Mouse (Mus musculus): ENCODE measurements around the gene Zdhhc14. TPM values are rescaled to one million over a fixed set of nuclear protein-coding genes. Genes with fewer than 3 reads are reported as not detected.
A peak's percentile ranks its signal among the peaks of the same experiment; 100 is the strongest.

The Zdhhc14 gene
- polyA plus RNA-seq, 1 experiment, result 24.8 TPM

- peaks cover 27% of the 10 kb centered on the region for H3K4me1 ChIP-seq (ENCODE audit: control insufficient read depth, insufficient read depth, low read length)
- WGBS, result 77% methylated on average over 5 of the region's 5 CpGs
These were observed 14.6 kb downstream of the Zdhhc14 start for GRCm38 (mm10) chr17:5506988-5507387.

GRCm38 (mm10) chr17:5508030-5508429, 15.7 kb downstream of the Zdhhc14 start:
- no peak for TF ChIP-seq CTCF (IDR thresholded peaks at IDR 0.05; ENCODE audit: borderline replicate concordance, insufficient read depth, low read depth, low read length)
- Histone ChIP-seq H3K4me1 (ENCODE audit: control insufficient read depth, insufficient read depth, low read length) (peaks cover 25% of the 10 kb centered on the region), H3K4me3 (replicated peaks; ENCODE audit: insufficient read depth, low read depth, low read length) (no peak overlapping the region), H3K27me3 (ENCODE audit: control insufficient read depth, insufficient read depth, low read length) (no peaks in the 10 kb centered on the region), H3K27ac (ENCODE audit: insufficient read depth, low read length) (no peak overlapping the region)
- 62% methylated on average over 4 of the region's 4 CpGs for WGBS
- peak in 1 of 2 experiments; percentile 9 for DNase-seq

More at GRCm38 (mm10) chr17:5506988-5507387, 14.6 kb downstream of the Zdhhc14 start:
- Histone ChIP-seq H3K4me3 (replicated peaks; ENCODE audit: insufficient read depth, low read depth, low read length) (no peak overlapping the region), H3K27ac (ENCODE audit: insufficient read depth, low read length) (no peak overlapping the region), H3K27me3 (ENCODE audit: control insufficient read depth, insufficient read depth, low read length) (no peaks in the 10 kb centered on the region)
- no peak for DNase-seq
- TF ChIP-seq CTCF (IDR thresholded peaks at IDR 0.05; ENCODE audit: borderline replicate concordance, insufficient read depth, low read depth, low read length), result no peak
- TF ChIP-seq POLR2A (IDR thresholded peaks at IDR 0.05; ENCODE audit: borderline replicate concordance, insufficient read depth, low read length), result no peak

- H3K4me3 ChIP-seq (replicated peaks; ENCODE audit: insufficient read depth, low read depth, low read length), result no peak overlapping the region
- peak in 1 of 2 experiments; percentile 18 for DNase-seq
- 44% methylated on average over 9 of the region's 9 CpGs for WGBS
- peaks cover 26% of the 10 kb centered on the region for H3K4me1 ChIP-seq (ENCODE audit: control insufficient read depth, insufficient read depth, low read length)
- H3K27ac ChIP-seq (ENCODE audit: insufficient read depth, low read length), result no peak overlapping the region
- no peaks in the 10 kb centered on the region for H3K27me3 ChIP-seq (ENCODE audit: control insufficient read depth, insufficient read depth, low read length)
- TF ChIP-seq CTCF (IDR thresholded peaks at IDR 0.05; ENCODE audit: borderline replicate concordance, insufficient read depth, low read depth, low read length) (no peak), POLR2A (IDR thresholded peaks at IDR 0.05; ENCODE audit: borderline replicate concordance, insufficient read depth, low read length) (no peak)
These were observed 18.2 kb downstream of the Zdhhc14 start for GRCm38 (mm10) chr17:5510564-5510963.

- Histone ChIP-seq H3K4me3 (replicated peaks; ENCODE audit: insufficient read depth, low read depth, low read length) (no peak overlapping the region), H3K27ac (ENCODE audit: insufficient read depth, low read length) (no peak overlapping the region), H3K4me1 (ENCODE audit: control insufficient read depth, insufficient read depth, low read length) (peaks cover 30% of the 10 kb centered on the region), H3K27me3 (ENCODE audit: control insufficient read depth, insufficient read depth, low read length) (no peaks in the 10 kb centered on the region)
- DNase-seq, result no peak
- 92% methylated on average over 6 of the region's 6 CpGs for WGBS
- no peak for TF ChIP-seq CTCF (IDR thresholded peaks at IDR 0.05; ENCODE audit: borderline replicate concordance, insufficient read depth, low read depth, low read length)
- no peak for TF ChIP-seq POLR2A (IDR thresholded peaks at IDR 0.05; ENCODE audit: borderline replicate concordance, insufficient read depth, low read length)
These were observed 19.4 kb downstream of the Zdhhc14 start for GRCm38 (mm10) chr17:5511724-5512123.

GRCm38 (mm10) chr17:5519466-5519865, 27.1 kb downstream of the Zdhhc14 start:
- Histone ChIP-seq H3K27ac (ENCODE audit: insufficient read depth, low read length) (no peak overlapping the region), H3K4me3 (replicated peaks; ENCODE audit: insufficient read depth, low read depth, low read length) (no peak overlapping the region), H3K4me1 (ENCODE audit: control insufficient read depth, insufficient read depth, low read length) (peaks cover 17% of the 10 kb centered on the region), H3K27me3 (ENCODE audit: control insufficient read depth, insufficient read depth, low read length) (no peaks in the 10 kb centered on the region)
- 86% methylated on average over 10 of the region's 10 CpGs for WGBS
- TF ChIP-seq POLR2A (IDR thresholded peaks at IDR 0.05; ENCODE audit: borderline replicate concordance, insufficient read depth, low read length), result no peak
- TF ChIP-seq CTCF (IDR thresholded peaks at IDR 0.05; ENCODE audit: borderline replicate concordance, insufficient read depth, low read depth, low read length), result no peak
- no peak for DNase-seq

GRCm38 (mm10) chr17:5519910-5520592, 27.7 kb downstream of the Zdhhc14 start:
- no peak for DNase-seq
- H3K4me3 ChIP-seq (replicated peaks; ENCODE audit: insufficient read depth, low read depth, low read length), result no peak overlapping the region
- H3K27me3 ChIP-seq (ENCODE audit: control insufficient read depth, insufficient read depth, low read length), result no peaks in the 10 kb centered on the region
- peaks cover 17% of the 10 kb centered on the region for H3K4me1 ChIP-seq (ENCODE audit: control insufficient read depth, insufficient read depth, low read length)
- H3K27ac ChIP-seq (ENCODE audit: insufficient read depth, low read length), result no peak overlapping the region
- 82% methylated on average over 13 of the region's 13 CpGs for WGBS
- TF ChIP-seq POLR2A (IDR thresholded peaks at IDR 0.05; ENCODE audit: borderline replicate concordance, insufficient read depth, low read length) (no peak), CTCF (IDR thresholded peaks at IDR 0.05; ENCODE audit: borderline replicate concordance, insufficient read depth, low read depth, low read length) (no peak)

GRCm38 (mm10) chr17:5521532-5521931, 29.2 kb downstream of the Zdhhc14 start:
- Histone ChIP-seq H3K4me1 (ENCODE audit: control insufficient read depth, insufficient read depth, low read length) (peaks cover 10% of the 10 kb centered on the region), H3K27me3 (ENCODE audit: control insufficient read depth, insufficient read depth, low read length) (no peaks in the 10 kb centered on the region), H3K27ac (ENCODE audit: insufficient read depth, low read length) (no peak overlapping the region), H3K4me3 (replicated peaks; ENCODE audit: insufficient read depth, low read depth, low read length) (no peak overlapping the region)
- WGBS, result 83% methylated on average over 1 of the region's 1 CpGs
- no peak for DNase-seq
- TF ChIP-seq CTCF (IDR thresholded peaks at IDR 0.05; ENCODE audit: borderline replicate concordance, insufficient read depth, low read depth, low read length) (no peak), POLR2A (IDR thresholded peaks at IDR 0.05; ENCODE audit: borderline replicate concordance, insufficient read depth, low read length) (no peak)

- no peak for TF ChIP-seq POLR2A (IDR thresholded peaks at IDR 0.05; ENCODE audit: borderline replicate concordance, insufficient read depth, low read length)
- TF ChIP-seq CTCF (IDR thresholded peaks at IDR 0.05; ENCODE audit: borderline replicate concordance, insufficient read depth, low read depth, low read length), result no peak
- H3K4me1 ChIP-seq (ENCODE audit: control insufficient read depth, insufficient read depth, low read length), result peaks cover 23% of the 10 kb centered on the region
- H3K27ac ChIP-seq (ENCODE audit: insufficient read depth, low read length), result no peak overlapping the region
- H3K4me3 ChIP-seq (replicated peaks; ENCODE audit: insufficient read depth, low read depth, low read length), result no peak overlapping the region
- DNase-seq, result no peak
- no peaks in the 10 kb centered on the region for H3K27me3 ChIP-seq (ENCODE audit: control insufficient read depth, insufficient read depth, low read length)
- WGBS, result 76% methylated on average over 6 of the region's 6 CpGs
These were observed 37.2 kb downstream of the Zdhhc14 start for GRCm38 (mm10) chr17:5529552-5529951.

All from cerebellum, adult 2 months (tissue).